Mouse (Mus musculus) hindlimb bud, embryonic 11.5 days (tissue): ENCODE measurements around the gene Ssc5d.

Experiments
- DNase-seq: peaks from one replicate; pipeline ENCODE4 v3.0.0-alpha.2; 2012; ENCODE audit warnings: low read depth, low spot score; ENCODE audit errors: extremely low spot score

Ssc5d gene

DNA sequence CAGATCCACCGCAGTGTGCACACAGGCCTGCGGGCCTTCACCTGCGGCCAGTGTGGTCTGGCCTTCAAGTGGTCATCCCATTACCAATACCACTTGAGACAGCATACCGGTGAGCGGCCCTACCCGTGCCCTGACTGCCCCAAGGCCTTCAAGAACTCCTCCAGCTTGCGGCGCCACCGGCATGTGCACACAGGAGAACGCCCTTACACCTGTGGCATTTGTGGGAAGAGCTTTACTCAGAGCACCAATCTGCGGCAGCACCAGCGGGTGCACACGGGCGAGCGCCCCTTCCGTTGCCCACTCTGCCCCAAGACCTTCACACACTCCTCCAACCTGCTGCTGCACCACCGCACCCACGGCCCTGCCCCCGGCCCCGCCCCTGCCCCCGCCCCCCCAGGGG is 6.5 kb upstream of the Ssc5d start:
- no peak for DNase-seq

- no peak for DNase-seq
Measured at GRCm38 (mm10) chr7:4919971-4920370, 5.6 kb upstream of the Ssc5d start.

GRCm38 (mm10) chr7:4920496-4920895 is 5.1 kb upstream of the Ssc5d start:
- DNase-seq = no peak

DNA sequence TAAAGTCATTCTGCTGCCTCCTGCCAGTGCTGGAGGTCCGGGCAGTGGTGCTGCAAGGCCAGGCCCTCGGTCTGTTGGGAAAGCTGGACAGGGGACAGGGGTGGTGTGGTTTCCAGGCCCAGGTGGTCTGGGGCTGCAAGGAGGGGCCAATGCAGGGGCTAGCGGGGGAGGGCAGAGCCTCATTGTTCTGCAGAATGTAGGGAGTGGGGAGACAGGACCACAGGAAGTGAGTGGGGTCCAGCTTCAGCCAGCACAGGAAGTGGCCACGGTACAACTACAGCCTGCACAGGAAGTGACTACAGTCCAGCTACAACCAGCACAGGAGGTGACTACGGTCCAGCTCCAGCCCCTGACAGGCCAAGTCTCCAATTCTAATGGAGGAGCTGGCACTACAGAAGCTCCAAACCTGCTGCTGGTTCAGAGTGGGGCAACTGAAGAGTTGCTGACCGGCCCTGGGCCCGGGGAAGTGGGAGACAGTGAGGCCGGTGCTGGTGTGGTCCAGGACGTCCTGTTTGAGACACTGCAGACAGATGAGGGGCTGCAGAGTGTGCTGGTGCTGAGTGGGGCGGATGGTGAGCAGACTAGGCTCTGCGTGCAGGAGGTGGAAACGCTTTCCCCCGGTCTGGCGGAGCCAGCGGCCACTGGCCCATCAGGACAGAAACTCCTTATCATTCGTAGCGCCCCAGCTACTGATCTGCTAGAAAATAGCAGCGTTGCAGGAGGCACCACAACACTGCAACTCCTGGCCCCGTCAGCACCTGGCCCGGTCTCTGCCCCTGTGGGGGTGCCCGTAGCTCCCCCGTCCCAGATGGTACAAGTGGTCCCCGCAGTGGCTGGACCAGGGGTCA is 4.4 kb upstream of the Ssc5d start:
- DNase-seq = no peak

DNA sequence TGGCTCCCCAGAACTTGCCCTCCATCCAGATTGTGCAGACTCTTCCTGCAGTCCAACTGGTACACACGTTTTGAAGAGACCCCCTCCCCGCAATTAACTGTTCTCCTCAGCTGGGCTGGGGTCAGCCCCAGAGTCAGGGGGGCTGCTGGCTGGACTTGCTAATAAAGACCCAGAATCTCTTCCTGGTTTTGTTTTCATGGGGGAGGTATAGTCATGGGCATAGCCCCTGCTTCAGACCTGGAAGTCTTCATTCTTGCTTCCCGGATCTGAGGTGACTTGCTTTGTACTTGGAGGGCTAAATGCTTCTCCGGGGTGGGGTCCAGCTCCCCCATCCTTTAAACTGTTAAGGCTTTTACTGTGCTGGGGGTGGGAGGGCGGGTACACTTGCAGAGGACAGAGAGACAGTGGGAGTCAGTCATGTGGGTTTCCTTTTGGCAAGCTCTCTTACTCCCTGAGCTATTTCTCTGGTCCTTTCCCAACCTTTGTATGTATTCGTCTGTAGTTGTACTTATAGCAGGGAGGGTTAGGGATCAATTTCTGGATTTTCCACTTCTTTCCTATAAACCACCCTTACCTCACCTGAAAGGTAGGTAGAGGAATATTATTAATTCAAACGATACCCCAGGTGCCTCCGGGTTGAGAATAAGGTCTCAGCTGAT is 3.6 kb upstream of the Ssc5d start, which contains the start of gene Nat14:
Nat14 (plus strand) TSS at position 205 of the 659 bp plus-strand sequence.
- DNase-seq = no peak

DNA sequence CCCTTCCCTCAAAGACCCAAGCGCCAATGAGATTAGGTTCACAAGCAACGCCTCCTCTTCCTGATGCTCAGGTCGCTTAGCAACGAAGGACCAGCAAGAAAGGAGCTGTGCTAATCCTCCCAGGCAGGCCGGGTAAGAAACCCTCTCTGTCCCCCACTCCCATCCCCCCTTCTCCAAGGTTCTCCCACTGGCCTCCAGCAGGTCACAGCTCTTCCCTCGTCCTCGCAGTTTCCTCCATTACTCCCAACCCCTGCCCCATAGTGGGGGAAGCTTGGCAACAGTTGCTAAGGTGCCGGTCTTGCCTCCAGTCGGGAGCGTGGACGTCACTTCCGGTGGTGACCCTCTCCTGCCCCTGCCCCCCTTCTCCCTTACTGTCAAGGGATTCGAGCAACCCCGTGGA is 3.1 kb upstream of the Ssc5d start:
- DNase-seq = no peak

GRCm38 (mm10) chr7:4922931-4923565 is 2.5 kb upstream of the Ssc5d start:
- DNase-seq = no peak

- DNase-seq = no peak
Measured at GRCm38 (mm10) chr7:4923586-4924364, 1.8 kb upstream of the Ssc5d start.

DNA sequence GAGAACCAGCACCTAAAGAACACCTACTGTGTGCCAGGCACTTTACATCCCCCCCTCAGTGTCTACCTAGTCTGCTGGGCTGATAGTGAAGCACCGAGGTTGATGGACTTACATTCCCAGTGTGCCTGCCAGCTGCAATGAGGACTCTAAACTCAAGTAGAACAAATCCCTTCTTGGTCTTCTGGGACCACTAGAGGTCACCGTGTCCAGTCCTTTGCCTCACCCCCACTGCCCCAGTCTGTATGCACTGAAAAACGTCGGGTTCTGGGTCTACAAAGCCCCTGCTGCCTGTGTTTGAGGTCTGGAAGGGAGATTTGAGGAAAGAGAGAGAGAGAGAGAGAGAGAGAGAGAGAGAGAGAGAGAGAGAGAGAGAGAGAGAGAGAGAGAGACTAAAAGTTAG is 1.1 kb upstream of the Ssc5d start:
- DNase-seq = no peak

- no peak for DNase-seq
Measured at GRCm38 (mm10) chr7:4924891-4925301, 689 bp upstream of the Ssc5d start.

- DNase-seq = no peak
Measured at GRCm38 (mm10) chr7:4926849-4927248, 1.3 kb downstream of the Ssc5d start.

- DNase-seq = no peak
Measured at GRCm38 (mm10) chr7:4927711-4928110, 2.1 kb downstream of the Ssc5d start.

DNA sequence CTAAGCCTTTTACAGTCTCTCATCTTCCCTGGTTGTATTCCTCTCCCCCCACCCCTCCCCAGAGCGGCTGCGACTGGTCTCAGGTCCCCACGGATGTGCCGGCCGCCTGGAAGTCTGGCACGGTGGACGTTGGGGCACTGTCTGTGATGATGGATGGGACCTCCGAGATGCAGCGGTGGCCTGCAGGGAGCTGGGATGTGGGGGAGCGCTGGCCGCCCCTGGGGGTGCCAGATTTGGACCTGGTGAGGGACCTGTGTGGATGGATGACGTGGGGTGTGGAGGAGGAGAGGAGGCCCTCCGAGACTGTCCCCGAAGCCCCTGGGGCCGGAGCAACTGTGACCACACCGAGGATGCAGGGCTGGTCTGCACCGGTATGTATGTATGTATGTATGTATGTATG is 2.7 kb downstream of the Ssc5d start:
- DNase-seq = no peak

GRCm38 (mm10) chr7:4933103-4933502 is 7.5 kb downstream of the Ssc5d start:
- DNase-seq = no peak

- no peak for DNase-seq
Measured at GRCm38 (mm10) chr7:4934160-4934914, 8.8 kb downstream of the Ssc5d start.

GRCm38 (mm10) chr7:4936832-4937231 is 11.2 kb downstream of the Ssc5d start:
- DNase-seq = no peak

GRCm38 (mm10) chr7:4937392-4937791 is 11.8 kb downstream of the Ssc5d start:
- DNase-seq = no peak

DNA sequence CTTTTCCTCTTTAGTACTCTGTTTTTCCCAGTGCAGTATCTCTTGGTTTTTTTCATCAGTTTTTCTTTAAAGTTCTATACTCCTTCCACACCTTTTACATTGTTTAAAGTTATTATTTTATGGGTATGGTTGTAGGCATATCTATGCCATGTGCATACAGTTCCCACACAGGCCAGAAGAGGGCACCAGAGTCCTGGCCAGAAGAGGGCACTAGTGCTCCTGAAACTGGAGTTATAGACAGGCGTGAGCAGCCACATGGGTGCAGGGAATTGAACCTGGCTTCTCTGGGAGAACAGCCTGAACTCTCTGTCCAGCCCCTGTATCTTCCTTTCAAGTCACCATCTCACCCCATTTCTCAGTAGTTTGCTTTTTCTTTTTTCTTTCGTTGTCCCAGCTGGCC is 12.9 kb downstream of the Ssc5d start:
- DNase-seq = no peak

DNA sequence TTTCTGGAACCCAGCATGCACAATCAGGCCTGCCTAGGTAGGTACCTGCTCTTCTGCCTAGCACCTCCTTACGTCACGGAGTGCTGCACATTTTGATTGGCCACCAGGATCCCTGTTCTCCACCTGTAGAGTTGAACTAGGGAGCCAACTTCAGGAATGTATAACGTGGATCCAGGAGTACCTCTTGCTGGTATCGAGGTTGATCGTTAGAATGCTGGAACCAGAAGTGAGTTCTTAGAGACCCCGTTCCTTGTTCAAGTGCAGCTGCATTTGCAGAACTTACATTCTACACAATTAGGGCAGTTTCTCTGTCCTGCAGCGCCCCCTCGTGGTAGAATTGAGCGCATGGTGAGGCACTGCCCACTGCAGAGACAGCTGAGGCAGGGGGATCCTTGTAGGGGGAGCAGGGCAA is 14.5 kb downstream of the Ssc5d start:
- DNase-seq = peak; percentile 49

DNA sequence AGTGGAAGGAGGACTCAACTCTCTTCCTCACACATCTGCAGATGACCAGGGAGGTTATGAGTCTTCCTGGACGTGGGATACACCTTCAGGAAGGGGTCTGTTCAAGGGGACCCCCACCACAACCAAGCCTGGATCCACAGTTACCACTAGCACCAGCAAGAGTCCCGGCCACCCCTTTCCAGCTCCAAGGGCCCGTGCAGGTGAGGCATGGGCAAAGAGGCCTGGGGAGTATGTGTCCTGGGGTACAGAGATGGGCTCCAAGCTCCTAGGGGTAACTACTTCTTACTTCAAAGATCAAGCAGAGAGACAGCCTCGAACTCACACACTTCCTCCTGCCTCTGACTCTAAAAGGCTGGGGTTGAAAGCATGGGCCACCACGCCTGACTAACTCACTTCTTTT is 17.1 kb downstream of the Ssc5d start:
- DNase-seq = no peak
